Mouse (Mus musculus): ENCODE measurements around the gene Lrch4. TPM values are rescaled to one million over a fixed set of nuclear protein-coding genes. Genes with fewer than 3 reads are reported as not detected.

Lrch4 gene
- total RNA-seq, 2 experiments from 2014 or later: 15.6 to 17.1 TPM

DNA sequence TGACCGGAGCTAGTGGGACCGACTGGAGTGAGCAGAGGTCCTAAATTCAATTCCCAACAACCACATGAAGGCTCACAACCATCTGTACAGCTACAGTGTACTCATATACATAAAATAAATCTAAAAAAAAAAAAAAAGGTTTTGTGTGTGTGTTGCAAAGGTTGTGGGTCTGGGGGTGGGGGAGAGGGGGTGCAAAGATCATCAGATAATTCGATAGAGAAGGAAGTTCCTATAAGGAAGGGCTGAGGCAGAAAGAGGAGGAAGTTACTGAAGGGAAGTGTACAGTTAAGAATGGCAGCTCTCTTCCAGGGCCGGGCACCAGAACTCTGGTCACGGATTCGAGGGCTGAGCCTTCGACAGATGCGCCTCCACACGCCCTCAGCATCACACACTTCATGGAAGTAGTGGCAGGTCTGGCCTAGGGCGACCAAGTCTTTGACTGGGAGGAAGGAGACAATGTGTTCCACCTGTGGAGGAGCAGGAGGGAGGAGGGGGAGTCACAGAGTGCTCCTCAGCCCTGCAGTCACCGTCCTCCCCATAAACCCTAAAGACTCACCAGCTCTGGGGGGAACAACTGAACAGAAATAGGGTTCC lies 4.9 kb upstream of the Lrch4 start:
- no peak for TF ChIP-seq CTCF (IDR thresholded peaks at IDR 0.05)
- Histone ChIP-seq H3K4me3 (no peak overlapping the region), H3K27ac (no peak overlapping the region)
- intact Hi-C loops (cut with DNase I): no loop called here
- no peak for DNase-seq

DNA sequence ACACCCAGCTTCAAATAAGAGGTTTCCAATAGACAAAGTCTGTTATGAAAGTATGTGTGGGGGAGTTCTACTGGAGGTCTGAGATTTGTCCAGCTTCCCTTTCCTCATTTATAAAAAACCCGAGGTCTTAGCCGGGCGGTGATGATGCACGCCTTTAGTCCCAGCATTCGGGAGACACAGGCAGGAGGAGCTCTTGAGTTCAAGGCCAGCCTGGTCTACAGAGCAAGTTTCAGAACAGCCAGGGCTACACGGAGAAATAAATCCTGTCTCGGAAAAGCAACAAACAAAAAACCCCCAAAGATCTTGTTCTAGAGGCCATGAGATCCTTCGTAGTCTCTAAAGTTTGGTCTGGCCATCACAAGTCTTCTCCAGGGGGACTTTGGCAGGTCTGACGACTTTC lies 930 bp upstream of the Lrch4 start:
- Histone ChIP-seq H3K27ac (peak overlapping the region; percentile 97), H3K4me3 (peak overlapping the region; percentile 89)
- peak; percentile 24; the same call in 1 of the 2 replicates for TF ChIP-seq CTCF (IDR thresholded peaks at IDR 0.05)
- intact Hi-C loops (cut with DNase I): loop anchor here (1.0 kb wide), 1 partner anchor 27 kb away; the partner anchor contains the start of gene Mospd3
- no peak for DNase-seq

DNA sequence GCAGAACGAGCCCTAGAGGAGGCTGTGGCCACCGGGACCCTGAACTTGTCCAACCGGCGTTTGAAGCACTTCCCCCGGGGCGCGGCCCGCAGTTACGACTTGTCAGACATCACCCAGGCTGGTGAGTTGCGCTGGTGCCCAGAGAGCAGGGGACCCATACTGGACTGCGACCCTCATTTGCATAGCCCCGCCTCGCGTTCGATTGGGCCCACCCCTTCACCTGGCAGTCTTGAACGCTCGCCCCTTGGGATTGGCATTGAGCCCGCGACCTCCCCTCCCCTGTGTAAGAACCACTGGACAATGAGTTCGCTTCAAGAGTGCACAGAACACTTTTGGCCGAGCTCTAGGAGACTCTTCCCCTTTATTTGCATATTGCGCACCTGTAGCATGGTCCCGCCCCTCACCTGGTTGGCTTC lies 393 bp downstream of the Lrch4 start:
- DNase-seq: no peak
- no peak for TF ChIP-seq CTCF (IDR thresholded peaks at IDR 0.05)
- intact Hi-C loops (cut with DNase I): no loop called here
- H3K27ac ChIP-seq: peak overlapping the region; percentile 95
- peak overlapping the region; percentile 89 for H3K4me3 ChIP-seq

DNA sequence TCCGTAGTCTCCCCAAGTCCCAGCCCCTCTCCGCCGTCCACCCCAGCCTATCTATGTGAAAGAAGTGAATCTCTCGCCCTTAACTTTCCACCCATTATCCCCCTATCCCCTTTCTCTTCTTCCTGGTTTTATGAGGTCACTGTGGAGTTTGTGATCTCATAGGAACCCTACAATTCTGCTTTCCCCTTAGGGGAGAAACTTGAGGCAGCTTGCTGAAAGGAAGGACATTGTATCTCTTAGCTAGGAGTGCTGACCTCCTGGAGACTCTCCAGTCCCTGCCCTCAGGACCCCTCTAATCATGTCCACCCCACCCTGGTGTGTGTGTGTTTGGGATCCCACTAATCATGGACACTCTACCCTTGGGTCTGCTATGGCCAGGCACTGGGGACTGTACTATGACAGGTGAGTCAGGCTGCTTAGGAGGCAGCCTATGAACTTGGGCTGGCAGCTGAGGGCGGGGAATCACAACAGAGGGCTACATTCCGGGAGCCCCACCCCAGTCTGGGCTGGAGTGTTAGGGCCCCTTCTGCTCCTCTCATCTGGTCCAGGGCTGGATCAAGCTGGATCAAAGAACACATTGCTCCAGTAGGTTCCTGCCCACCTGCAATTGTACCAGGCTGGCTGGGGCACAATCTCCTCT lies 1.1 kb downstream of the Lrch4 start:
- peak overlapping the region; percentile 95 for H3K27ac ChIP-seq
- no peak for DNase-seq
- TF ChIP-seq CTCF (IDR thresholded peaks at IDR 0.05): no peak
- peak overlapping the region; percentile 89 for H3K4me3 ChIP-seq
- intact Hi-C loops (cut with DNase I): no loop called here

DNA sequence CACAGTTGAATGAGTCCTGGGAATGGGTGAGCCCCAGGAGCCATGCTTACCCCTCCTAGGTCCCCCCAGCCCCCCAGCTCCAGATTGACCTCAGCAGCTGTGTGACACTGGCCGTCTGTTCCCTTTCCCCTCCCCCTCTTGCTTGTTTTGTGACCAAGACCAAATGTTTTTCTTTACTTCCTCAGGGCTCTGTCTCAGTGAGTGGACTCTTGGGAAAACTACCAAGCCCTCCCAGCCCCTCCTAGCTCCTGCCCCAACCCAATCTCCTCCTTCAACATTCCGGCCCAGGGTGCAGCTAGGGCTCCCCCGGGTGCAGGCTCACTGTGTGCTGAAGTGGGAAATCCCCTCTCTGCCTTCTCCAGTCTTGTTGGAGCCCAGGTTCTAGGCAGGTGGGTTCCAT lies 1.7 kb downstream of the Lrch4 start:
- peak overlapping the region; percentile 95 for H3K27ac ChIP-seq
- no peak for DNase-seq
- TF ChIP-seq CTCF (IDR thresholded peaks at IDR 0.05): no peak
- peak overlapping the region; percentile 89 for H3K4me3 ChIP-seq
- intact Hi-C loops (cut with DNase I): no loop called here

DNA sequence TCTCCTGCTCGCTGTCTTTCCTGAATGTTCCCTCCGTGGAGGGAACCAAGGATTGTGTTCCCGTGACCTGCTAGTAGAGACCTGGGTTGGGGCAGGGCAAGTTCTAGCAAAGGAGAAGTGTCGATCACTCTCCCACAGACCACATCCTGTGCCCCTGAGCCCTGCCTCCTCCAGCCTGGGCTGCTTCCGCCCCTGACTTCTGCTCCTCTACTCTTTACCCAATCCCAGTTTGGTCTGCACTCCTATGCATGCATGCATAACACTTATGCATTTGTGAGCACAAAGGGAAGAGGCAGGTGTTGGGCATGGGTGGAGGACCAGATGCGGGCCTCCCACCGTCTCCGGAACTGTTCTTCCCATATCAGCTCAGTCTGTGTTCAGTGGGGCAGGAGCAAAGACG lies 2.2 kb downstream of the Lrch4 start:
- DNase-seq: no peak
- TF ChIP-seq CTCF (IDR thresholded peaks at IDR 0.05): no peak
- Histone ChIP-seq H3K4me3 (peak overlapping the region; percentile 89), H3K27ac (peak overlapping the region; percentile 95)
- intact Hi-C loops (cut with DNase I): no loop called here

DNA sequence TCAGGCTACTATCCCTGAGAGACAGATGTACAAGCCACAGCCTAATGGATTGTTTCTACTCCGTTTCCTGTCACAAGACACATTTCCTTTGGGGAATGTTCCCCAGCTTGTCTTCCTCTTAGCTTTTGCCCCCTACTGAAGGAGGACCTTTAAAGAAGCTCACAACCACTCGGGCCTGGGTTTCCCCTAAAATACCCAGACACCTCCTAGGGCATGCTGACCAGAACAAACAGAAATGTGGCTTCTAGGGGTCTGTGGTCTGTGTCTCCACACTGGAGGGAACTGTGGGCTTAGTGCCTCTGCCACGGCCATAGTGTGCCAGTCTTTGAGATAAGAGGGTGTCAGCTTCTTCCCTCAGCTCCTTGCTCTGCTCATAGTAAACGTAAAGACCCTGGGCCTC lies 2.7 kb downstream of the Lrch4 start:
- no peak for TF ChIP-seq CTCF (IDR thresholded peaks at IDR 0.05)
- intact Hi-C loops (cut with DNase I): no loop called here
- peak overlapping the region; percentile 89 for H3K4me3 ChIP-seq
- H3K27ac ChIP-seq: peak overlapping the region; percentile 95
- no peak for DNase-seq

DNA sequence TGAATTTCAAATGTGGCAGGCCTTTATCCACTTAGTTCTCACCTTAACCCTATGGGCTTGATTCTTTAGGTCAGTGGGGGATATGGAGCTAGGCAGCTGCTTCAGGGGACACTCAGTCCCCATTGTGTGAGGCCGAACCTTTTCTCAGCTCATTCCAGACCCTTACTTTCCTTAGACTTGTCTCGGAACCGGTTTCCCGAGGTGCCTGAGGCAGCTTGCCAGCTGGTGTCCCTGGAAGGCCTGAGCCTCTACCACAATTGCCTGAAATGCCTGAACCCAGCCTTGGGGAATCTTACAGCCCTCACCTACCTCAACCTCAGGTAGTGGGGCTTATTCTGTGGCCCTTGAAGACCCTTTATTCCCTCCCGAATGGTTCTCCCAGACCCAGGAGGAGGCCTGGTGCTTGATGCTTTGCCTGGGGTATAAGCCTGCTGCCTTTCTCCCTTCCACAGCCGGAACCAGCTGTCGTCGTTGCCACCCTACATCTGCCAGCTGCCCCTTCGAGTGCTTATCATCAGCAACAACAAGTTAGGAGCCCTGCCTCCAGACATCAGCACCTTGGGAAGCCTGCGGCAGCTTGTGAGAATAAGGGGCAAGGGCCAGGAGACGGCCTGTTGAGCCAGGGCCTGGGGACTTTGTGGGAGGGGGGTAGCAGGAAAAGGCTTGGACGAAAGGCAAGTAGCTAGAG lies 4.6 kb downstream of the Lrch4 start:
- intact Hi-C loops (cut with DNase I): no loop called here
- H3K4me3 ChIP-seq: no peak overlapping the region
- TF ChIP-seq CTCF (IDR thresholded peaks at IDR 0.05): no peak
- DNase-seq: no peak
- H3K27ac ChIP-seq: peak overlapping the region; percentile 8; the same call in 1 of the 2 replicates

DNA sequence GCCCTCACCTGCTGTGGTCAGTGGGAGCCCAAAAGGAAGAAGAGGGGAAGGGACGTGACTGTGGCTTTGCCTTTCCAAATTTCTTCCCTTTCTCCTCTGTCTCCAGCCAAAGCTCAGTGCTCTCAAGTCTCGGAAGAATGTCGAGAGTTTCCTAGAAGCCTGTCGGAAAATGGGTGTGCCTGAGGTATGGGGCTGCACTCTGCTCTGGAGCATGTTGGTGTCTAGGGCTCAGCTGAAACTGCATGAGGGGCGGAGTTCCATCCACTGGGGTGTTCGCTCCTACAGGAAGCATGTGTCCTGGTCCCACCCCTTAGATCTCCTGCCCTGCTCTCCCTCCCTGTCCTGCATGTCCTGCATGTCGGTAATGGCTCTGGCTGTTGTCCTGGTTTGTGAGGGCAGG lies 10.6 kb downstream of the Lrch4 start:
- Histone ChIP-seq H3K4me3 (no peak overlapping the region), H3K27ac (no peak overlapping the region)
- no peak for TF ChIP-seq CTCF (IDR thresholded peaks at IDR 0.05)
- intact Hi-C loops (cut with DNase I): no loop called here
- no peak for DNase-seq

DNA sequence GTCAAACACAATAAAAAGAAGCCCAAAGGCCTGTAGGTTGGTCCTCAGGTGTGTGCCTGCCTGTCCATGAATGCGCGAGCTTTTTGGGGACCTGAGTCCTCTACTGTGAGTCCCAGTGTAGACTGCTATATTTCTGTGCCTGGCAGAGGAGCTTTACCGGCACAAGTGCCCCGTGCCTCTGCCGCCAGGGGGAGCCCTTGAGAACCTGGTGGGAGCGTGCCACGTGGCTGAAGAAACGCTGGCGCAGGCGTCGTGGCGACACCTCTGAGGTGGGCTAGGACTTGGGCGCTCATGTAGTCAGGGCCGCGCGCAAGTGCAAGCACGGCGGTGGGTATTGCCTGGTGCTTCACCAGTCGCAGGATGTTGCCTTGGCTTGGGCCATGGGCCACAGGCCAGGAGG lies 12.1 kb downstream of the Lrch4 start, which contains the start of gene Sap25:
Gene Sap25, plus strand, starts transcription at position 281 of the 400 bp plus-strand sequence.
- intact Hi-C loops (cut with DNase I): no loop called here
- Histone ChIP-seq H3K4me3 (no peak within 1 kb of the TSS), H3K27ac (no peak within 1 kb of the TSS)
- DNase-seq: peak; percentile 60
- TF ChIP-seq CTCF (IDR thresholded peaks at IDR 0.05): peak; percentile 58

DNA sequence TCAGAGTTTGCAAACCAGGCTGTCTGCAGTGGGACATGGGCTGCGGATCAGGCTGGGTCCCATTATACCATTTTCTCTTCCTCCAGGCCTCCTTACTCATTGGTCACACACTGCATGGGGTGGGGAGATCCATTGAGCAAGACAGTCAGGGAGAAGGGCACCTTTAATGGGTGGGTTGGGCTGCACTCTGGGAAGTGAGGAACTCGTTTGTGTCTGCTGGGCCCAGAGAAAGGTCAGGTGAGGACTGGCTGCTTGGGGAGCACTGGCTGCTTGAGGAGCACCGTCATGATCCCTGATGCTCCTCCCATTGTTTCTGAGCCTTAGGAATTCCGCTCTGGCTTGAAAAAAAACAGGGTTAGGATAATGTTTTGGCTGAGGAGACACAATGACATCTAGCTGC lies 14.0 kb downstream of the Lrch4 start:
- no peak overlapping the region for H3K27ac ChIP-seq
- no peak overlapping the region for H3K4me3 ChIP-seq
- DNase-seq: no peak
- intact Hi-C loops (cut with DNase I): no loop called here
- no peak for TF ChIP-seq CTCF (IDR thresholded peaks at IDR 0.05)

DNA sequence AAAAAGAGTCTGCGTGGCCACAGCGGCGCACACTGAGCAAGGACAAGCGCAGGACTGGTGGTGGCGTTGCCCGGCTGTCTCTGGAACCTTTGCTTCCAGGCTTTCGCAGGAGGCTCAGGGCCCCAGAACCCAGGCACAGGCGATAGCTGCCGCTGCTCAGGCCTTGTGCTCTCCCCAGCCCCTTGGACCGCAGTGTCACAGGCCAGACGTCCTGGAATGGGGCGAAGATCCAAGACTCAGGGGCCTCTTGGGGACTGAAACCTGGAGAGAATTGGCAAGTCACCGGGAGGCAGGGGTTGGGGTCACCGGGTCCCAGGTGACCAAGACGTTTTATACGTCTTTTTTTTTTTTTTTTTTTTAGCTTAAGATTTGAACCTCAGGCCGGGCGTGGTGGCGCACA lies 15.6 kb downstream of the Lrch4 start:
- Histone ChIP-seq H3K4me3 (peak overlapping the region; percentile 65), H3K27ac (peak overlapping the region; percentile 31)
- intact Hi-C loops (cut with DNase I): no loop called here
- no peak for DNase-seq
- TF ChIP-seq CTCF (IDR thresholded peaks at IDR 0.05): no peak

DNA sequence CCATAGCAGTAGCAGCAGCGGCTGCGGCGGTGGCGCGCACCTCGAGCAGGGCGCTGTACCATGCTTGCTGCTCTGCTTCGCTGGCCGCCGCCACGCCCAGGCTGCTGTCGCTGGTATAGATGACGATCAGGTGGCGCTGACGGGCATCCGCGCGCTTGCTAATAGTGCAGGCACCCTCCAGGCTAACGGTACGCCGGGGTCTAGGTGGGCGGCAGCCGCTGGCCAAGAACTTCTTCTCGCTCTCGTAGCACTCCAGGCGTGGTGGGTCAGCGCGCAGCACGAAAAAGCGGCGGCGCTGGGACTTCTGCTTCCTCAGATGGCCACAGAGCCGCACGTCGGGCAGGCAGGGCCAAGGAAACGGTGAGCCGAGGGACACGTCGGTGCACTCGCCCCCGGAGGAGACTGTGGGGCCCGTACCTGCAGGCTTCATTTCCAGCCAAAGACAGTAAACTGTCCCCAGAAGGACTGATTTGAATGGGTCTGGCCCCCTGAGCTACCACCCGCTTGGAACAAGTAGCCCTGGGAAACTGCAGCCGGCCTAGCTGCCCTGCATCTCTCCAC lies 16.2 kb downstream of the Lrch4 start:
- intact Hi-C loops (cut with DNase I): no loop called here
- DNase-seq: no peak
- TF ChIP-seq CTCF (IDR thresholded peaks at IDR 0.05): no peak
- Histone ChIP-seq H3K4me3 (peak overlapping the region; percentile 65), H3K27ac (peak overlapping the region; percentile 73)
